Mouse (Mus musculus) embryonic facial prominence, embryonic 11.5 days (tissue): ENCODE data around the gene Tmem138. TPM values are rescaled to one million over a fixed set of nuclear protein-coding genes. Genes with fewer than 3 reads are reported as not detected.

Experiments used
- ATAC-seq: fragments of 200-750 bp; cut with Nextera tagmentation; replicated peaks from 2 replicates; pipeline ENCODE4 v1.8.0; 2017; ENCODE audit warnings: low read depth; ENCODE audit not compliant: insufficient number of reproducible peaks, low FRiP score, low TSS enrichment
- DNase-seq: peaks from one replicate; pipeline ENCODE4 v3.0.0-alpha.2; 2015; ENCODE audit warnings: low spot score
- H3K27ac ChIP-seq: fragments of 300-500 bp; sonication (generic); replicated peaks from 2 replicates; pipeline ENCODE4 v1.5.1; 2014; ENCODE audit warnings: mild to moderate bottlenecking, low read depth, low read length, control low read depth
- H3K27me3 ChIP-seq: fragments of 300-500 bp; sonication (generic); 2 replicates; pipeline ENCODE4 v1.6.1; 2014; ENCODE audit warnings: mild to moderate bottlenecking, low read length, moderate library complexity, mixed read lengths; ENCODE audit not compliant: control insufficient read depth, insufficient read depth
- H3K36me3 ChIP-seq: fragments of 300-500 bp; sonication (generic); replicated peaks from 2 replicates; pipeline ENCODE4 v1.6.1; 2014; ENCODE audit warnings: low read depth, mild to moderate bottlenecking, low read length, moderate library complexity, mixed read lengths; ENCODE audit not compliant: control insufficient read depth, insufficient read depth
- H3K4me1 ChIP-seq: fragments of 300-500 bp; sonication (generic); 2 replicates; pipeline ENCODE4 v1.6.1; 2014; ENCODE audit warnings: low read length, mixed read lengths; ENCODE audit not compliant: control insufficient read depth, insufficient read depth
- H3K4me2 ChIP-seq: fragments of 300-500 bp; sonication (generic); 2 replicates; pipeline ENCODE4 v1.6.1; 2014; ENCODE audit warnings: low read depth, mild to moderate bottlenecking, control low read depth, low read length, moderate library complexity
- H3K4me3 ChIP-seq: fragments of 300-500 bp; sonication (generic); 2 replicates; pipeline ENCODE4 v1.5.1; 2014; ENCODE audit warnings: low read depth, low read length, control low read depth
- H3K9ac ChIP-seq: fragments of 300-500 bp; sonication (generic); replicated peaks from 2 replicates; pipeline ENCODE4 v1.6.1; 2014; ENCODE audit warnings: mild to moderate bottlenecking, control low read depth, low read length
- H3K9me3 ChIP-seq: fragments of 300-500 bp; sonication (generic); replicated peaks from 2 replicates; pipeline ENCODE4 v1.6.1; 2016; ENCODE audit warnings: mild to moderate bottlenecking, low read length, inconsistent platforms, mixed read lengths; ENCODE audit not compliant: control insufficient read depth
- WGBS: fragments of 180-500 bp; shearing (Covaris S2); extraction: QIAGEN DNeasy Blood & Tissue Kit; methylation state at CpG from one replicate; pipeline ENCODE4 v1.1.7; 2014; 5-methylcytosine and 5-hydroxymethylcytosine counted together
- polyA plus RNA-seq: library from polyadenylated mRNA; unstranded; fragments of >200 nt; fragmentation: Nextera tagmentation; extraction: Ambion mirVana; gene quantifications from 2 replicates; pipeline ENCODE4 v1.2.1, GENCODE M21; 2014

Tmem138 gene
- polyA plus RNA-seq, 1 experiment from 2014 or later: 48.8 TPM

DNA sequence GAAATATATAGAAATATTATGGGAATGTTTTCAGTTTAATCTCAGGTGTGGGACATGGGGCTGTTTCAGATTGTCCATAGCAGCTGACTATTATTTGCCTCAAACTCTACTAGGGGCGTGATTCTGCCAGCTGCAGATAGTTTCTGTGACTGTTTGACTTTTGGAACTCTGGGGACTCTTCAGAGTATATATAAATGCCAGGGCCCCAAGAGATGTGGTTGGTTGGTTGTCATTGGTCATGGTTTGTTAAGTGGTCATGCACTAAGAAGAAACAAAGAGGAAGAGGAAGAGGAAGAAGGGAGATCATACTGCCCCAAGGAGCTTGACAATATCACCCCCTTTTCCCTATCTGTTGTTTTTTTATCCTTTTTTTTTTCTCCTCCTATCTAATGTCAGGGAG is 55.2 kb downstream of the Tmem138 start:
- no peaks in the 10 kb centered on the region for H3K4me1 ChIP-seq
- WGBS: 77% methylated on average over 1 of the region's 1 CpGs
- no peak overlapping the region for H3K4me3 ChIP-seq
- H3K4me2 ChIP-seq: no peak overlapping the region
- no peak overlapping the region for H3K9ac ChIP-seq
- ATAC-seq: no peak
- no peak for DNase-seq
- no peaks in the 10 kb centered on the region; the same call in 1 of the 2 replicates for H3K36me3 ChIP-seq
- H3K27ac ChIP-seq: no peak overlapping the region
- H3K27me3 ChIP-seq: no peaks in the 10 kb centered on the region
- H3K9me3 ChIP-seq: no peaks in the 10 kb centered on the region

Other genes starting within 250 kb of the Tmem138 start
- gene Syt7, start 188.3 kb downstream of the Tmem138 start, polyA plus RNA-seq: 2.2 and 2.7 TPM in 2 replicates
- gene Lrrc10b, start 119.9 kb downstream of the Tmem138 start, polyA plus RNA-seq: 0.13 and 0.20 TPM in 2 replicates
- gene Ppp1r32, start 94.4 kb downstream of the Tmem138 start, polyA plus RNA-seq: 0.32 TPM in 1 of 2 replicates, not detected in the other
- 61.7 and 64.6 TPM in 2 replicates for gene Cpsf7, start 52.1 kb downstream of the Tmem138 start, polyA plus RNA-seq
- 60.4 and 66.2 TPM in 2 replicates for gene Sdhaf2, start 51.2 kb downstream of the Tmem138 start, polyA plus RNA-seq
- 65.2 and 69.0 TPM in 2 replicates for gene Tmem216, start 21.1 kb downstream of the Tmem138 start, polyA plus RNA-seq
- 13.7 and 13.8 TPM in 2 replicates for gene Cyb561a3, start 190 bp downstream of the Tmem138 start, polyA plus RNA-seq
- 400 and 408 TPM in 2 replicates for gene Ddb1, start 28.0 kb upstream of the Tmem138 start, polyA plus RNA-seq
- 20.0 and 23.3 TPM in 2 replicates for gene Tkfc, start 28.3 kb upstream of the Tmem138 start, polyA plus RNA-seq
- 0.73 and 0.96 TPM in 2 replicates for gene Vwce, start 56.9 kb upstream of the Tmem138 start, polyA plus RNA-seq
- gene Pga5, start 100.7 kb upstream of the Tmem138 start, polyA plus RNA-seq: not detected in 2 replicates
- gene Vps37c, start 111.4 kb upstream of the Tmem138 start, polyA plus RNA-seq: 26.2 and 31.8 TPM in 2 replicates
- gene Cd5, start 161.6 kb upstream of the Tmem138 start, polyA plus RNA-seq: 0.15 TPM in 1 of 2 replicates, not detected in the other